In the genomic region with DNA sequence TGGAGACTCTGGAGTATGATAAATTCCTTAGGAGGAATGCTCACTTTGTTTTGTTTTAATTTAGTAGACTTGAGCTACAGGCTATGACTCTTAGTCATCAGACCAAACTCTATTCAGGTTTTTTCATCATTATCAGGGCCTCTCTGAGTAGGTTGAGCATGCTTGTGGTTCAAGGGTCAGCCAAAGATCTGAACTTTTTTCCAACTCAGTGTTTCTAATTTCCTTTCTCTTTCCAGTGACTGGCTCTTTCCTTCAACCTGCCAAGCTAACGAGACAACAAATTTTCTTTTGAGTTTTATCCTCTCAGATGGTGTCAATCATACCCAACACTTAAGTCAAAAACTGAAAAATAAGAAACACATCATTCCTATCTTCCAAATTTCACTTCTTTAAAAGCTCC, we compare ENCODE assay signal across 26 mouse cellular contexts.
"Had no signal": no experiment of that assay in that cellular context is flagged by ENCODE, and none has a peak within 500 bp of the region (broad histone marks: within the 10 kb centered on the region; RNA-seq: fewer than 3 reads in every experiment).

No protein-coding gene starts in this region.

- H3K36me3 ChIP-seq: intestine, embryonic 15.5 days; limb, embryonic 12.5 days; liver, embryonic 13.5 days; liver, embryonic 15.5 days had no signal

- H3K9me3 ChIP-seq: heart, embryonic 13.5 days; heart, embryonic 15.5 days; intestine, embryonic 15.5 days; limb, embryonic 12.5 days; liver, embryonic 13.5 days; liver, embryonic 15.5 days had no signal

- DNase-seq: gastrocnemius, postnatal 14 days; gastrocnemius, postnatal 36 days; heart, adult 11 months; heart, adult 2 months; heart, postnatal 14 days; heart, postnatal 36 days; kidney, adult 18-20 months; kidney, adult 8-10 months; kidney, postnatal 10 days; kidney, postnatal 25 days; kidney, postnatal 4 days; layer of hippocampus, postnatal 36 days; liver; liver, embryonic 13.5 days had no signal

- ATAC-seq: hindbrain, embryonic 16.5 days; inflammation-experienced regulatory T-cells, adult 6 months; intestine, embryonic 15.5 days; intestine, postnatal 0 days had no signal

- H3K9ac ChIP-seq: heart, embryonic 13.5 days; heart, embryonic 15.5 days; hindbrain, embryonic 14.5 days; intestine, embryonic 15.5 days; limb, embryonic 12.5 days; liver, embryonic 13.5 days; liver, embryonic 15.5 days had no signal

- H3K4me2 ChIP-seq: heart, embryonic 11.5 days; heart, embryonic 13.5 days; heart, embryonic 15.5 days; hindbrain, embryonic 14.5 days; intestine, embryonic 15.5 days; limb, embryonic 12.5 days; liver, embryonic 11.5 days; liver, embryonic 13.5 days; liver, embryonic 15.5 days had no signal

- H3K4me1 ChIP-seq: heart, embryonic 13.5 days; heart, embryonic 15.5 days; intestine, embryonic 15.5 days; limb, embryonic 12.5 days; liver, embryonic 13.5 days; liver, embryonic 15.5 days had no signal

- H3K4me3 ChIP-seq: heart, adult 2 months; heart, embryonic 13.5 days; heart, embryonic 15.5 days; intestine, embryonic 15.5 days; layer of hippocampus, adult 2 months; limb, embryonic 12.5 days; liver, embryonic 13.5 days; liver, embryonic 15.5 days had no signal

- H3K27me3 ChIP-seq: heart, embryonic 13.5 days; heart, embryonic 15.5 days; intestine, embryonic 15.5 days; limb, embryonic 12.5 days; liver, embryonic 13.5 days; liver, embryonic 15.5 days had no signal

- H3K27ac ChIP-seq: heart, adult 2 months; heart, embryonic 13.5 days; heart, embryonic 15.5 days; hindbrain, embryonic 14.5 days; intestine, embryonic 15.5 days; layer of hippocampus, adult 2 months; limb, embryonic 12.5 days; liver, embryonic 13.5 days; liver, embryonic 15.5 days had no signal
